Mouse (Mus musculus): ENCODE data around the gene Relt.

The Relt gene

DNA sequence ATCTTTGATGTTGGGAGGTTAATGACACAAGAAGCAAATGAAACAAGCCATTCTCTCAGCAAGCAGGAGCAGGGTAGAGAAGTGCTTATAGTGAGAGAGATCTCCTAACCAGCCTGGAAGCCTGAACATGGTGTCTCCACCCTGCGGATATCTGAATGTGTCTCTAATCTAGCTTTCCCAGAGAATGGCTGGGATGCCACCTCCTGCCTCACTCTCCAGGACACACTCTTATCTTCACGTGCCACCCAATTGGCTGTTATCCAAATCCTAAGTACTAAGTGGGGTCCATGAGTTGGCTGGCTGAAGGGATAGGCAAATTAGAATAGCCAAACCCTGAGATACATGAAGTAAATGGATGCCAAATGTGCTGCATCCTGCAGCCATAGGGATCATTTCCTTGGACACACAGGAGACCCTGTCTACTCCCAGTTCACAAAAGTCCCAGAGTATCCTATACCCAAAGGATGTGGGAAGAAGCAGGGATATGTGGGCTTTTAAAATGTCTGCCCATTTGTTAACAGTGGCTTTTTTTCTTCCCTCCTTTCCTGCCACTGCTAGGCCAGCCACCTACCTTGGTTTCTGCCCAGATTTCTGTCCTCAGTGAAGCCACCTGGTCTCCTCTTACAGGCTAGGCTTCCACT, 18.7 kb downstream of the Relt start:
- no peak for DNase-seq

DNA sequence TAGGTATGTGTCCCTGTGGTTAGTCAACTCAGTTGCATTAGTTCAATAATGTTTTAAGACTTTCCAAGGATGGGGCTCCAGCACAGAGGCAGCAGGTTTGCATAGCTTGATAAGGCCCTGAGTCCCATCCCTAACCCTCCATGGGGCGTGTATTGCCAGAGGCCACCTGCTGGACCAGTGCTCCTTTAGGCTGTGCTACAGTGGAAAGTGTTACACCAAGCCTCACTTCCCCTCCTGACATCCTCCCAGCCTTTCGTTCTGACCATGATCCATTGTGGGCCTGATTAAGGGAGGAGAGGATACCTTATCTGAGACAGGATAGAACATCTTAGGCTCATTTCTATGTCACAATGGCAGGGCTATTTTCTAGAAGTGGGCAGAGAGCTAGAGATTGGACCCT, 19.4 kb downstream of the Relt start:
- no peak for DNase-seq

DNA sequence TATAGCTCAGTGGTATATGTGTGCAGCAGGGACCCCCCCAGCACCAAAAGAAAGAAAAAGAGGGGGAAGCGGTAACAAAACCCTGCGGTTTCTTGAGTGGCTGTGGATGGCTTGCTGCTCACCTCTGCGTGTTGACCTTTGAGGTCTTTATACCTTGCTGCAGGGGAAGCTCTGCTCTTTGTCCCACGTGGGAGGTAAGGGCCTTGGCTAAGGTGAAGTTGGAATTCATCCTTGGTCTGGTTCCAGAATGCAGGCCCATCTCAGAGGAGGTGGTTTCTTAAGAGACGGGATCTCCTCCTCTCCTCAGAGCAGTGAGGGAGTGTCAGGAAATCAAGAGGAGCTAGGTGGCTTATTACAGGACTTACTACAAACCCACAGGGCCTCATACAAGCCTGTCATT, 21.1 kb downstream of the Relt start:
- DNase-seq = no peak

DNA sequence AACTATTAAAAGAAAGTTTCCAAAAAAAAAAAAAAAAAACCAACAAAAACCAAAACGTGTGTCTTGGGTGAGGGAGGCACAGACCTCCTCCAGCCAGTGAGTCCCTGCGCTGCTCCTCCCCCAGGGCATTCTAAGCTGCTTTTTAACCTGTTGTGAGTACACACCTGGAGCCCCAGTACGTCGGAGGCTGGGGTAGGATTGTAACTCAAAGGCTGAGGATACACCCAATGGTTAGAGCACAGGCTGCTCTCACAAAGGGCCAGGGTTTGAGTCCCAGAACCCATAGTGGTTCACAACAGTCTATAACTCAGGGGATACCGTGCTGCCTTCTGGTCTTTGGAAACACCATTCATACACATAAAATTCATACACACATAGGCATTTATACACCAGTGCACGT, 21.6 kb downstream of the Relt start:
- no peak for DNase-seq

DNA sequence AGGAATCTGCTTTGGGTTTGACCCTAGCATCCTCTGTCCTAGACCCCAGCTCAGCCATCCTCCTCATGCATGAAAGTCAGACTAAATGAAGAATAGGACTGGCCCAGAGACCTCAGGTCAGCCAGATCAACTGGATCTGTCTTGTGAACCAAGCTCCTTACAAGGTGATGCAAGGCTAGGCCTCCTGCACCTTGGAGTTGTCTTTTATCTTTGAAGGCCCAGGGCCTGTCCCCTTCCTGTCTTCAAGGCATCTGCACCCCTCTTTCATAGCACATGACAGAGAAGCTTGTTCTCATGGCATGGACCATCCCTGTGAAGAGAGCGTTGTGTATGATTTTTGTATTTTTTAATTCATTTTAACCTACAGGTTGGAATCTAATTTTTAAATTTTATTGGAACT, 22.3 kb downstream of the Relt start:
- DNase-seq = no peak

DNA sequence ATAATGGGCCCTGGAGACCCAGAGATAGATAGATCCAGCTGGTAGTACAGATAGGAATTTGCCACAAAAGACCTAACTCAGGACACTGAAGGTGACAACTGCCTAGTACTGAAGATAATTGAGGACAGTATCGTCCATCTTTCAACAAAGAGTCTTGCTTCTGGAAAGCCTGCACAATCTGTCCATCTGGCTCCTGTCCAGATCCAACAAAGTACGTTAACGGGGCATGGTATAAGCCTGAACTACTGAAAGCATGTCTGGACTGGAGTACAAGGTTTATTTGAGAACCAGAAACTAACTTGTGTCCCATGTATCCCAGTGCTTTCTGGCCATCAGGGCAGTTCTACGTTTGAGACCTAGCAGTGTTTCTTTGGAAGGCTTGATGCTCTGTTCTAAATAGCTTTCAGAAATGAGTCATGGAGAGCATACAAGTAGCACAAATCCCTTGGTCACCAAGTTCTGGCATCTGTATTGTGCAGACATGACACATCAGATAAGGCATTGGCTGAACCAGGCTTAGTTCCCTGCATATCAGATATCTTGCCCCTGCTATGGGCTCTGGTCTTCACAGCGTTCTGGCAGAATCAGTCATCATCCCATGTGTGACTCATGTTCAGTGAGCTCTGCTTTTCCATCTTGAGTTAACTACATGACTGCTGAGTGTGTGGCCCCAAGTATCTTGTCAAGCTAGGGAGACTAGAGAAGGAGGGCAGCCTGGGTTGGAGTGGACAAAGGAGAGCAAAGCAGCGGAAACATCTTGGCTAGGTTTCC, 23.4 kb downstream of the Relt start:
- DNase-seq = no peak

DNA sequence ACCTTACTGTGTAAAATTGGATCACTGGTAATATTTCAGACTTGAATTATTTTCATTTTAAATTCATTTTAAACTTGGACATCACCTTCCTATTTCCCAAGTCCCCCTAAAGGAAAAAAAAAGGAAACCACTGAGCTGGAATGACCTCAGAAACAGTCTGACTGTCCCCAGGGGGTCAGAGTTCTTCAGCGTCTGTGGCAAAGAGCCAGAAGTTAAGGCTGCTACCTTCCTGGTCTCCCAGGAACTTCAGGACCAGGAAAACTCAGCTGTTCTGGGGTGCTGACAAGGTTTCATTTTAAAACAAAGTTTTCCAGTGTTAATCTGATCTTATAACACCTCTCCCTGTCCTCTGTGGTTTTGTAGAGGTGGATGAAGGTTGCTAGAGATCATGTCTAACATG, 25.5 kb downstream of the Relt start:
- no peak for DNase-seq

DNA sequence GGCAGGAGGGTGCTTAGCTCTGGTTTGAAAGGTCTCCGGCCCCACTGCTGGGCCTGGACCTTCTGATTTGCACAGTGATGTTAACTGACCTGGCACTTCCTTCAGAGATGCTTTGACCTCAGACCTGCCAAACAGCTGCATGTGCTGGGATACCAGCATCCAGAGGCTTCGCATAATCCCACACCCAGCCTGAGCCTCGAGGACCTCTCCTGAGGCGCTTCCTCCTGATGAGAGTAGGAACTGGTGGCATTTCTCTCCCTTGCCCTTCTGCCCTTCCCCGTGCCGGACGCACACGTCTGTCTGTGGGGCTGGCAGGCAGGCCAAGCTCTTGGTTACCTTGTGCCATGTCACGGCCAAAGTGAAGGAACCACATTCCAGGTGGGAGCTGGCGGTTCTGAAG, 26.6 kb downstream of the Relt start:
- no peak for DNase-seq

DNA sequence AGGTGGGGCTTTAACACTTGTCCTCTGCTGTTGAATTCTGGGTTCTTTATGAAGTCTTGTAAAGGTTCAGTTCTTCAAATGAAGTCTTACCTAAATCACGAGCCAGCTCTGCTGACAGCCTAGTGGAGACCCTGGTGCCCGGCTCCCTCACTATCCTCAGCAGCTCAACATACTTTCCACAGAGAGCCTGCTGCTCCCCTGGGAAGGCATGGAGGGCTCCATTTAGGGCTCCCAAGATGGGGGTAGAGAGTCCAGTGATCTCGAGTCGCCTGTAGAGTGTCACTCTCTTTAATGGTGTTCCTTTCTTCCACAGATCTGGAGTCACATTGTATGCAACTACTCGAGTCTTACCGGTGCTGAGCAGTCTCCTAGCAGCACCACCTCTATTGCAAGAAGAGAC, 27.5 kb downstream of the Relt start:
- DNase-seq = no peak

DNA sequence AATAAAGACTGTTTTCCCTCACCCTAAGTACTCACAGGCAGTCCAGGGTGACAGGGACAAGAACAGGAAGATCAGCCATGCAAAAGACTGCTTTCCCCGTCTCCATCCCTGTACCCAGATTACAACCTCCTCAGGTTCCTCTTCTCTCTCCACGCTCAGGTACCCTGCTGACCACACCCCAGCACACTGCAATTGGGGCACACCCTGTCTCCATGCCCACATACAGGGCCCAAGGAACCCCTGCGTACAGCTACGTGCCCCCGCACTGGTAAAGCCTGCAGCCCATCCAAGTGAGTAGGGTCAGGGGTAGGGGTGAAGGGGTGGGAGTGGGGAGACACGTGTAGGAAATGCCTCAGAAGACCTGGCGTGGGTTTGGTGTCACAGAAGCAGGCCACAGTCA, 28.1 kb downstream of the Relt start:
- no peak for DNase-seq

DNA sequence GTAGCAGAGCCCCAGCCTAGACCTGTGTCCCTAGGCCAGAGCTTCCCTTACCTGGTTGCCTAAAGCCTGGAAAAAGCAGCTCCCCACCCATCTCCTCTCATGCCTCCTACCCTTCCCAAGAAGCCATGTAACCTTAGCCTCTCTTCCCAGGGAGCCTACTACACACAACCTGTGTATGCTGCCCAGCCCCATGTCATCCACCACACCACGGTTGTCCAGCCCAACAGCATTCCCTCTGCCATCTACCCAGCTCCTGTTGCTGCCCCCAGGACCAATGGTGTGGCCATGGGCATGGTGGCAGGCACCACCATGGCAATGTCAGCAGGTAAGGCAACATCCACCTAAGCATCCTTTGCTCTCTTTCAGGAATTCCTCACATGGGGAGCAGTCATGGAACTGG, 29.4 kb downstream of the Relt start:
- DNase-seq = no peak

DNA sequence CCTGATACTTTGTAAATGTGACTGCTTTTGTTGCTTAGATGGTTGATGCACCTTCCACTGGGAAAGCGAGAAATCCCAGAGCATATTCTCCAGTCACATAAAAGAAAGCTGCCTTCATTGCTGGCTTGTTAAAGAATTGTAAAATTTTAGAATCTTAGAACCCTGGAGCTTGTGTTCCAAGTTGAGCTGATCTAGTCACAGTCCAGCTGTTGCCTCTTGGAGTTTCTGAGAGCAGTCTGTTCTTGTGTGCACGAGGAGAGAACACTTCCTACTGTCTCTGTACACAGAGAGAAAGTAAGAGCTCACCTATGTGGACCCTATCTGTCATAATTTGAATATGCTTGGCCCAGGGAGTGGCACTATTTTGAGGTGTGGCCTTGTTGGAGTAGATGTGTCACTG, 34.7 kb downstream of the Relt start:
- DNase-seq = no peak

DNA sequence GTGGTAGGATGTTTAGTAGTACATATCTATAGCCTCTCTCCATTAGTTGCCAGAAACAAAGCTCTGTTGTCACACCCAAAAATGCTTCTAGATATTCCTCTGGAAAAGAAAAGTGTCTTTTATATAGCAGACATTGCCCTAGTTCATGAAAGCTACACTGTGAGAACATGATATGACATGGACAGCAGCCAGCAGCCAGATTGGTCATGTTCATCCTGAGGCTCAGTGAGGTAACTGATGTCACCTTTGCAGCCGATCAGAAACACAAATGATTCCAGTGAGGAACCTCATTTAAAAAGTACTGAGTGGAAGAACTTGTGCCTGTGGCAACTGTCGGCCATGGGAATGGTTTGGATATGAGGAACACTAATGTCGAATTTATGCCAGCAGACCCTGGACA, 38.6 kb downstream of the Relt start:
- DNase-seq = no peak

DNA sequence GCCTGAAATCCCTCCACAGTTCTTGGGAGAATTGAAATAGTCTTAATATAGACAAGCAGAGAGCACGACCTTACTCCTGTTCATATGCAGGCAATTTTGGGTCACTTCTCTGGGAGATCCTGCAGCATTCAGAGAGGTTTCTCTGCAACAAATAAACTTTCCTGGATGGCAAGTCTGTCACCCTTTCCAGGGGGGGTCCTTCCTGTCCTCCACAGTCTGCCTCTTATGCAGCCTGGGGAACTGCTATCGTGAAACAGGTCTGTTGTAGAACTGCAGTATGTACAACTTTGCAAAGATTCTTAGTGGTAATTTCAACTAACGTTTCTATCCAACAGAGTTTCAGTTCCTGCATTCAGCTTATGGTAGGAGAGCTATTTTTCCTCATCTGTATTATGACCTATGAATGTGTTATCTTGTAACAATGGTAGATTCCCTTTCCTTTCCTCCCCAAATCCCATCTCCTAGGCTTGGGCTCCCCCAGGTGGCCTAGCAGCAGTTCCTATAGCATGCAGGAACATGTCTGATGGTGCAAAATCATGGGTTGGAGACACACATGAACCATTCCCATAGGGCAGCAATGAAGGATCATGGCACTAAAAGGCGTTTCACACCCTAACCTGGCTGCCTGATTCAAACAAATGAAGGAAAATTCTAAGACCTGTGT, 44.7 kb downstream of the Relt start:
- DNase-seq = peak; percentile 56 to 58

DNA sequence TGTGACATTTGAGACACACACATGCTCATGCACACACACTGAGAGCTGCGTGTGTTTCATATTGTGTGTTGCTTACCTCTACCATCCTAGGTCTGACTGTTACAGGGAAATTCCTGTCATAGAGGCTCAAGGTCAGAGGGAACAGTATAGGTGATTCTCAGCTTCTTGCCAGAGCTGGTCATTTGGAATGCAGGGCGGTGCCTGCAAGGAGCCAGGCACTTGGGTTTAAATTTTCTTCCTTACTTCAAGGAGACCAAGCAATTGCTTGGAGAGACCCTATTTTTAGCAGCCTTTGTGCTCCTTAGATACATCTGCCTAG, 45.8 kb downstream of the Relt start:
- no peak for DNase-seq

DNA sequence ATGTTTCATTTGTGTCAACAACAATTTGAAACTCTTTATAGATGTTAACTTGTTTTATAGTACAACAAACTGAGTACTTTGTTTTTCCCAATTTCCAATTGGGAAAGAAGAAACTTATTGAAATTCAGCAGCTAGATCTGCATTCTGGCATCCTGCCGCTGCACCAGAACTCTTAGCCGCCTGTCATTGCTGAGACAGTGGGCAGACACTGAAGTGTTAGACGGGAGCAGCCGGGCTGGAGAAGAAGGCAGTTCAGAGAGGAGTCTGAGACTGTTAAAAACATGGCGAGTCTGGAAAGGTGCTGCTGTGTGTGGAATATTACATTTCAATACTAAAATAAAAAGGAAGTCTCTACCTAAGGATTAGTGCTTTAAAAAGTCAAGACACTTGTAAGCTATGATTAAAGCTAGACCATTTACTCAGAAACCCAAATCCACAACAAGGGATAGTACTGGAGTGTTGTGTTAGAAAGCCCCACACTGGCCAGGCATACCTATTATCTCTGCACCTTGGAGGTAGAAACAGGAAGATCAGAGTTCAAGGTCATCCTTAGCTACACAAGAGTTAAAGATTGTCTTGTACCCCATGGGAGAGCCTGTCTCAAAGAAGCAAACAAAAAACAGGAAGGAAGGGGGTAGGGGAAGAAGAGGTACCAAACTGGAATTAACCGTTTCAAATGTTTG, 46.3 kb downstream of the Relt start:
- no peak for DNase-seq

DNA sequence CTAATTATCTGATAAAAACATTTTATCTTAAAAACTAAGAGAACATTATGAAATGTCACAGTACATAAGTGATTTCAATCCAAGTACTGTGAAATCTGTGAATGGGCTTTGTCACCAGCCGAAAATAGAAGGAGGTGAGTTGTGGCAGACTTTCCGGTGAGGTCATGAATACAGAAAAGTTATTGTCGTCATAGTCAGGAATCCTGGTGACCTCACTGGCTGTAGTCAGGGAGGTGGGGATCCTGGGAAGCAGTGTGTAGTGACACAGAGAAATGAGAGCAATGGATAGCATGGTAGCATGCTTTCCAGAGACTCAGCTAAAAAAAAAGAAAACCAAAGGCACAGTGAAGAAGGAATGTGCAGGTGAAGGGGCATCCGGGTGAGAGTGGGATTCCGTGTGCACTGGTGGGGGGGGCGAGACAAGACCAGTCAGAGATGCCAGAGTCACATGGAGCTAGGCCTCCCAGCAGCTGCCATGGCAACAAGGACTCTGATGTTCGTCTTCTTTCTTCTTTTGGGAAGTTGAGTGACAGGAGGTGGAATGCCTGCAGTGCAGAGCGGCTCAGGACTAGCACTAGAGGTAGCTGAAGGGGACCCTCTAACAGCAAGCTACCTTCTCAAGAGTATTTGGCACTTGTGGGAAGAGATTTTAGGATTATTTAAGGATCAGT, 47.2 kb downstream of the Relt start:
- DNase-seq = no peak

DNA sequence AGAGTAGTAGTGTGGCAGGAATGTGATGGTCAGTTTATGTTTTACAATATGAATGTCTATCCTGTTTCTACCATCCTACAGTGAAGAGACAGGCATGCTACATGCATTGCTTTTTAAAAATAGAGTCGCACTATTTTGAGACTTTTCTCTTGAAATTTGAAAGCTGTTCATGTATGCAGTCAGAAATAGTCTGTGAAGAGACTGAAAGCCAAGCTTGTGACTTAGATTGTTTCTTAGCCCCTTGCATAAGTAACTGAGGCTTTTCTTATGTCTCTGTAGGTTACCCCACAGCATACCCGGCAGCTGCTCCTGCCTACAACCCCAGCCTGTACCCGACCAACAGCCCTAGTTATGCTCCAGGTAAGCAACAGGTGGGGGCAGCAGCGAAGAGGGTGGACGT, 50.6 kb downstream of the Relt start:
- DNase-seq = no peak

DNA sequence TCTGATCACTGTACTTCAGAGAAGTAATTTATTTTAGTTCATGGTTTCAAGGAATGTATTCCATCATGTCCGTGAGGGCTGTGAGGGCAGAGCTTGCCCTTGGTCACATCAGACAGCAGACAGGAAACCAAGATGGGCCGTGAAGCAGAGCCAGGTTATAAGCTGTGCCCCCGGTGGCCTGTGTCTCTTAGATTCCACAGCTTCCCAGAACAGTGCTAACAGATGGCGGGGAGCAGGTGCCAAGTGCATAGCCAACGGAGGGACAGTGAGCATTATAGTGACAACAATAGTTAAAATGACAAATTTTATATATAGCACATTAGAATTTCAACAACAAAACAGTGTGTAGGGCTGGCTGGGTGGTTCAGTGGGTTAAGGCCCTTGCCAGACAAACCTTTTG, 51.3 kb downstream of the Relt start:
- no peak for DNase-seq

DNA sequence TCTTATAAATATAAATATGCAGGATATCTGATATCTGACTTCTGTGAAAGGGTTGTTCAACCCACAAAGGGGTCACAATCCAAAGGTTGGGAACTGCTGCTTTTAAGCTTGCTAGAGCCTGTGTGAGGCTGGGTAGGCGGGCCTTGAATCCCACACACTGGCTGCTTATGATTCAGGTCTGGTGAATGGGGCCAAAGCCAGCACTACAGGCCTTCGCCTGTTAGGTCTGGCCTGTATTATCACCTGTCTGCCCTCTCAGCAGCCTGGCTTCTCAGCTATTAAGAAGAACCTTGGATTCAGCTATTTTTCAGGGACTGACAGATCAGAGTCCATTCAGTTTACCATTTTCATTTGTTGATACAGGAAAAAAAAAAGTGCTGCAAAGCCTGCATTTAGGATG, 57.9 kb downstream of the Relt start:
- DNase-seq = peak in 1 of 2 experiments; percentile 12

DNA sequence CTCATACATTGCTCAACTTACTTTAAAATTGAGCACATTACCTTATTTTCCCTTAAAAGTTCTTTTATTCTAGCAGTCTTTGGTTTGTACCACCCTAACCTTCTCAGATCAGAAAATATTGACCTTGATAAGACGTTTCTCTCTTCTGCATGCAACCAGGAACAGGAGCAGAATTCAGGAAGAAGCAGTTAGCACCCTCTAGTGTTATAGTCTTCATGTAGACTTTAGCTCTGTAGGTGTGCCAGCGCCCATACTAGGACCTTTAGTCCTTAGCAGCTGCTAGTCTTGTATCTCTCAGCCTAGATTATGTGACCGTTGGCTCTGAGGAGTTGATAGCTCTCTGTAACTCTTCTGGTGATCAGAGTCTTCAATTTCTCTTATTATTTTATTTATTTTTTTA, 64.4 kb downstream of the Relt start:
- no peak for DNase-seq

Data from kidney, postnatal 4 days (tissue).